Mouse (Mus musculus) embryo, embryonic 10.5 days (tissue): ENCODE results near the gene Cdk5.

ENCODE experiments used
- DNase-seq: peaks from one replicate; pipeline ENCODE4 v3.0.0-alpha.2; 2015; ENCODE audit warnings: low spot score

Cdk5 gene

DNA sequence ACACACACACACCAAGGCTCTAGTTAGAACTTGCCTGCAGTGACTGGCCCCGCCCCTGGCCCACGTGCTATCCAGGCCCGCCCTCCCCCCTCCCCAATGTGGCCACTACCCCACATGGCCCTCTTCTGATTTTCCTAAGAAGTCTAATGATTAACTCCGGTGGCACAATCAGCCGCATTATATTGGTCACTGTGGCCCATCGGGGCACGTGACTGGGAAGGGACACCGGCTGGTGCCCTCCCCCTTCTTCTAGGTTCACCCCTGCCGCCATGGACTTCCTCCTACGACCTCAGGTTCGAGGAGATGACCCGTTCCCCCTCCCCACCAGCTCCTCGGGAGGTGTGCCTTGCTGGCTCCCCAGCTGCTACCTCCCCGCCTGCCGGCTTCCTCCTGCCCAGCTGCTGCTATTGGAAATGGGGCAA lies 4.7 kb upstream of the Cdk5 start:
- DNase-seq: peak; percentile 59

DNA sequence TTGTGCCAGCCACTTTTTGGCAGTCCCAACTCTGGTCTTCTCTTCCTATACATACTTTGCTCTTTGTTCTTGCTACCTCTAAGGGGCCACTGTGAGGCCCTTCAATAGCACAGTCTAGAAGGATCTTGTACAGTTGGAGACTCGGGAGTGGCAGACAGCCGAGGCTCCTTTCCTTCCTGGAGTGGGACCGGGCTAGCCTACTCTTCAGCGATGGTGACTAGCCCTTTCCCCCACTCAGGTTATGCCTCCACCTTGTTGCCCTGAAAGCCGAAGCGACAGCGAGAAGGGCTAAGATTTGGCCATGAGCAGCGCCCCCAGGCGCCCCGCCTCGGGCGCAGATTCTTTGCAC lies 3.9 kb upstream of the Cdk5 start:
- DNase-seq: no peak

DNA sequence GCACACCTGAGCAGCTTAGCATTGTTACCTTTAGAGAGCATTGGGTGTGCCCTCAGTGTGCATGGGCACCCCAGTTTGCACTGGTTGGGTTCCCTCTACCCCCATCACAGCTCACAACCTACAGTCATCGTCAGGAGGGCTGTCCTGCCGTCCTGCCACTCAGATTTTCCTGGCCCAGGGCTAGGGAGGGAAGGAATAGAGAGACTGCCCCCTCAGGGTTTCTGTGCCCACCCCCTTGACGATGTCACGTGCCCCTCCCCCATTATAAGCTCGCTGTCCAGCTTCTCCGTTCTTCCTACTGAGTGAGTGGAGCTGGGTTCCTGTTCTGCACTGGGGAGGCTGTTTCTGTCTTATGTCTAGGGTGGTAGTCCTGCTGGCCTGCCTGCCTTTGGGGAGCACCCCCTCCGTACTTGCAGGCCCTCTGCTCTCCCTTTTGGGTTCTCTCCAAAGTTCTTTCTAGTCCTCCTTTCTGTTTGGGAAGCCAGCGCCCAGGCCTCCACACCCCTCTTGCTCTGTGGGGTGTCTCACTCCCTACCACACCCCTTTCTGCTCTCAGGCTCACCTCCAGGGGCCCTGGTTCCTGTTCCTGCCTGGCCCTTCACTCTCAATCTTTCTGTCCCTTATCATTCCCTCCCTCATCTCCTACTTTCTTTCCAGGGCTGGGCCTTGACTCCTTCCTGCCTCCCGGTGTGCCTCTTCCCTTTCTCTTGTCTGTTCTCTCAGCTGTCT lies 3.4 kb upstream of the Cdk5 start:
- DNase-seq: no peak

DNA sequence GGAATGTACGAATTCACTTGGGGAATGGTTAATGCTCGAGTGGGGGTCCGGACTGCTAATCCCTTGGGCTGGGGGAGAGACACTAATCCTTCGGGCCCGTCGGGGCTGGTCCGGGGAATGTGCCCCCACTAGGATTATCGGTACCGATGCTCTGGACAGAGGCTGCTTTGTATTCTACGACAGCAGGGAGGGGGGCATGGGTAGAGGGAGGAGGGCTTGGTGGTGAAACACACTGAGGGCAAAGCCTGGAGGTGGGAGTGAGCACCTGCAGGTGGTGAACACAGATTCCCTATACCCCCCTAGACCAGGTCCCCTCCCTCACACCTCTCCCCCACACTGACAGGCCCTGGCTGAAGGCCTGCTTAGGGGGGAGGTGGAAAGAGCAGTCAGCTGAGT lies 2.7 kb upstream of the Cdk5 start:
- DNase-seq: peak; percentile 26

DNA sequence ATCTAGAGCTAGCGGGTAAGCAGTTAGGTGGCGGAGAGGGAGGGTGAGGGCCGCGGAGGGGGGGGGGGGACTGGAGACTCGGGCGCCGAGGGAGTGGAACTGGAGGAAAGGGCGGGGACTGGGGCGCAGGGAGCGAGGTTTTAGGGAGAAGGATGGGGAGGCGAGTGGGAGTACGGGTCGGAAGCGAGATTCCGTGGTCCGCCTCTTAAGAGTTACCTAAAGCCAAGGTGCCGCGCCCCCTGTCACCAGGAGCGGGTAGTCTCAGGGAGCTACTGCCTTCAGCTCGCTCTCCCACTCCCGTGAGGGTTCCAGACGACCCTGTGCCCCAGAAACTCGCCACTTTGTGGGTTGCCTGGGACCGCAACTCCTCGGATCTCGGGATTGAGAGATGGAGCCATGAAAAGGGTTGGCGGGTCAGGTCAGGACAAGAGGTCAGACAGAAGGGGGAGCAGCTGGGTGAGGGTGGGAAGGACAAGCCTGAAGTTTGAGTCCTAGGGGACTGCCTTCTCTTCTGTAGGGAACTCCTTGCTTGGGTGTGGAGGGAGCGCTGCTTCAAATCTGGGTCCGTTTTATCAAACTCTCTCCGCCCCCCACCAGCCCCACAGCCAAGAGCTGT lies 2.2 kb upstream of the Cdk5 start:
- peak; percentile 75 for DNase-seq

DNA sequence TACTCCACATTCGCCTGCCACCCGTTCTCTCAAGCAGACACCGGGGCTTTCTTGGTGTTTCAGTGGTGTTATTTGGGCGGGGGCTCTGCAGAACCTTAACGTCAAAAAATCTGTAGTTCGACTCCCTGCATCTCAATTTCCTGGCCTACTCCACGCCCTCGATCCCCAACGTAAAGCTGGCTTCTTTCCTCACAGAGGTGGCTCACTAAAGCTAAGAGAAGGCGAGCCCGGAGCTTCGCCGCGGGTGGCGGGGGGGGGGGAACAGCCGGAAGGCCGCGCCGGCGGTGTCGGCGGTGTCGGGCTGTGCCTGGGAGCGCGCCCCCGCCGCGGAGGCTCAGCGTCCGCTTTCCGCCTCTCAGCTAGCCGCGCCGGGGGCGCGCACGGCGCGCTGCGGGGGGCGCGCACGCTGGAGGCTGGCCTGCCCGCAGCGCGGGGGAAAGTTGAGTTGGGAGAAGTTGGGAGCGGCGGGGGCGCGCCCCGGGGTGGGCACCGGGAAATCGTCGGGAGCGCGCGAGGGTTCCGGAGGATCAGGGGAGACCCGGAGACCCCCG lies 1.6 kb upstream of the Cdk5 start:
- peak; percentile 91 for DNase-seq

DNA sequence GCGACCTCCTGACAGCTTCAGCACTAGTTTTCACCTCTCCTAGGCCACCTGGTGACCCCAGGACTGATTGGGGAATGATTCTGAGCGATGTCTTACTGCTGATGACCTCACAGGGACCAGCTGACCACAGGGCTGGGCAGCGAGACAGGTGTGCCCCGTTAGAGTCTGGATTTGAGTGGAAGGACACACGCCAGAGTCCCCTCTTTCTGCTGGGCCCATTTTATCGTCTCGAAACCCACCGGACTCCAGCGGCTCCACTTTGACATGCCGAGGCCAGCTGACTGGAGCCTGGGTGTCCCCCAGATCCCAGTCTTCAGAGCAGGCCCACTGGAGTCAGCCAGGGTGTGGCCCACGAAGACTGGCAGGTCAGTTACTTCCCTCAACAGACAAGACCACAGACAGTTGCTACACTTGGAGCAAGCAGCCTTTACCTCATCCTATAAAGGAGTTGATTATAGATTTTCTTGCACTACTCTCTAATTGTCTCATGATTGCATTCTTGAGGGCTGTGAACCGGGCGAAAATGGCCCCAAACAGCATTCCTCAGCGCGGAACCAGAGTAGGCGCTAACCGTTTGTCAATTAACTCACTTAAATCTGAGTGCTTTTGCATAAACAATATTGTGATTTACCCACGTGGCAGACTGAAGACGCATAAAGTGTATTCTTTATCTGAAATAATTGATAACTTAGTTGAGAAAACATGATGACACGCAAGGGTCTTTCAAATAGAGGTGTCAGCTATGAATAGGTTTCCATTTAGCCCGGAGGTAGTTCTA lies 863 bp upstream of the Cdk5 start:
- peak; percentile 22 for DNase-seq

DNA sequence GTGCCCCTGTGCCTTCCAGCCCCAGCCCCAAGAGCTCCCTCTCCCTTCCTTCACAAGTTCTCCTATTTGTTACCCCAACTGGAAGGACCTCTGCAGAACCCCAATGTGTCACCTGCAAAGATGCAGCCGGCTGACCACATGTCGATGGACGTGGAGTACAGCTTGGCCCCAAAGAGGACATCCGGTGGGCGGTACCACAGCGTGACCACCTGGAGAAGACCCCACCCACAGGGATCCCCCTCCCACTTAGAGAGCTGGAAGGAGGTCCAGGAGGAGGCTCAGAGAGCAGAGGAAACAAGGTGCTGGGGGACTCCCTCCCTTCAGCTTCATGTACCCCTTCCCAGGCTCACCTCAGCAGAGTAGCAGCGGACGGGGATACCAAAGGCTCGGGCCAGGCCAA lies 2.9 kb downstream of the Cdk5 start:
- no peak for DNase-seq

DNA sequence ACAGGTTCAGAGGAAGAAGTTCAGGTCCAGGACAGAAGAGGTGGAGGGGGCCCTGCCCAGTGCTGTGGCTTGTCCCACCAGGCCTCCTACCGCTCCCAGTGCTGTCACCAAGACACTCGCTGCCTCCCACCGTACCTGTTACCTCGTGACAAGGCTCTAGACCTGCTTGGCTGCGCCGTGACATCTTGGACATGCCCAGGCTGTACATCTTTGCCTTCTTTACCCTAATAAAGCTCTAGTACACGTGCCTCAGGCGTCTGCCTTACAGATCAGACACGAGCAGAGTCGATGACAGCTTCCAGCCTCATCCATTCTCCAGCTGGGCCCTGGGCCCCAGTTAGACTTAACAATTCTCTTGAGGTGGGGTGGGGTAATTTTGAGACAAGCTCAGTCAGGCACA lies 5.7 kb downstream of the Cdk5 start:
- DNase-seq: no peak

DNA sequence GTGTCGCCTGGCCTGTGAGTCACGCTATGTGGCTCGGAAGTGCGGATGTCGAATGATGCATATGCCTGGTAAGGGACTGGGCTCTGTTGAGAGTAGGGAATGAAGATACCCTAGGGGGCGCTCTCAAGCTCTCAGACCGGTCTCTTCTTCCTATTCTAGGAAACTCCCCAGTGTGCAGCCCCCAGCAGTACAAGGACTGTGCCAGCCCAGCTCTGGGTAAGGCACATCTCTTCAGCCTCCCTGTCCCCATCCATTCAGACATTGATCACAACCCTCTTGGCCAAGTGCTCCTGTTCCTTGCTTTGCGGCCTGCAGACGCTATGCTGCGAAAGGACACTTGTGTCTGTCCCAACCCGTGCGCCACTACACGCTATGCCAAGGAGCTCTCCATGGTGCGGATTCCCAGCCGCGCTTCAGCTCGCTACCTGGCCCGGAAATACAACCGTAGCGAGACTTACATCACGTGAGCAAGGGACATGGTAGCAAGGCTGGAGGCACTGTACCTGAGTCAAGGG lies 7.1 kb downstream of the Cdk5 start:
- DNase-seq: peak; percentile 84

DNA sequence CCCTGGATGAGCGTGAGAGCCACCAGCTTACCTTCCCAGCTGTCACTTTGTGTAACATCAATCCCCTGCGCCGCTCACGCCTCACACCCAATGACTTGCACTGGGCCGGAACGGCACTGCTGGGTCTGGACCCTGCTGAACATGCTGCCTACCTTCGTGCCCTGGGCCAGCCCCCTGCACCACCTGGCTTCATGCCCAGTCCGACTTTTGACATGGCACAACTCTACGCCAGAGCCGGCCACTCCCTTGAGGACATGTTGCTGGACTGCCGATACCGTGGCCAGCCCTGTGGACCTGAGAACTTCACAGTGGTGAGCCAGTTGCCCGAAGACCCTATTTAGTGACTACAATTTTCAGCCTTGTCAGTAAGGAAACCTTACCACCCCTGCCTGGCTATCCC lies 9.4 kb downstream of the Cdk5 start:
- no peak for DNase-seq

DNA sequence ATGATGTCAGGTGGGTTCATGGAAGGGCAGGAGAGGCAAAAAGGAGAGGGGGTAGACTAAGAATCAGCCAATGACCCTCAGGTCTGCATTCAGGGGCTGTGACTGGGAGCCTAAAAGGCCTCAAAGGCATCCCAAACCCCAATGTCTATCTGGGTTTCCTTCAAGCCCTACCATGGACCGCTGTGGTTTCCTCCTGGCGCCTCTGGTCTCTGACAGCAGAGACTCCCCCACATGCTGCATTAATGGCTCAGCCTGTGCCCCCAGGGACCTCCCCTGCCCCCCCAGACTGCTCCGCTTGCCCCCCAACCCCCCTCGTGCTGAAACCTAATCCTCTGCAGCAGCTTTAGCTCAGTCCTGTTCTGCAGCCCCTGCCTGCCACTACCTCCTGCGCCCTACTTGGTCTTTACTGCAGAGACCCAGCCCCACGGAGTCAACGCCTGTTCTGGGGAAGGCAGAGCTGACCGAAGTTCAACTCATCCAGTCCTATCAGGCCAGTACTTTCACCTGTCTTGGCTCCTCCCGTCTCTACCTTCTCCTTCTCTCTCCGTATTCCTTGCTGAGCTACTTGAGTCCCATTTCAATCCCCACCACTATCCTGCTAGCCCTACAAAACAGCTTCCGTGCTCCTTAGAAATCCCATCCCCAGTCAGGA lies 10.2 kb downstream of the Cdk5 start, which contains the start of gene Asic3:
TSS of gene Asic3 (plus strand) at position 351 of the 652 bp plus-strand sequence.
- no peak for DNase-seq

DNA sequence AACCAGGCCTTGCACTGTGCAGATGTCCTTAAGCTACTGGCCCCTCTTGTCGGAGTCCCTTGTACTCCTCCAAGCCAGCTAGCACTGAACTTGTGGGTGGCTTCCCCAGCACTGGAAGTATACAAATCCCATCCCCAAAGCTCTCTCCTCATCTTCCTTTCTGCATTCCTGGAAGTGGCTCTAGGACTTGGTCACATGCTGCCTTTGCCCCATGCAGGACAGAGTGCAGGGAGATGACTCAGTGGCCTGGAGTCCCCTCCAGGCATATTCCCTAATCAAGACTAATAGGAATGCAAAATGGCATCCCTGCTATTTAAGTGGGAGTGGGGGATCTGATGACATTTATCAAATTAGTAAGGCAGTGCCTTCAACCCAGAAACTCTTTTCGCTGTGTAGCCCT lies 11.3 kb downstream of the Cdk5 start:
- DNase-seq: no peak

DNA sequence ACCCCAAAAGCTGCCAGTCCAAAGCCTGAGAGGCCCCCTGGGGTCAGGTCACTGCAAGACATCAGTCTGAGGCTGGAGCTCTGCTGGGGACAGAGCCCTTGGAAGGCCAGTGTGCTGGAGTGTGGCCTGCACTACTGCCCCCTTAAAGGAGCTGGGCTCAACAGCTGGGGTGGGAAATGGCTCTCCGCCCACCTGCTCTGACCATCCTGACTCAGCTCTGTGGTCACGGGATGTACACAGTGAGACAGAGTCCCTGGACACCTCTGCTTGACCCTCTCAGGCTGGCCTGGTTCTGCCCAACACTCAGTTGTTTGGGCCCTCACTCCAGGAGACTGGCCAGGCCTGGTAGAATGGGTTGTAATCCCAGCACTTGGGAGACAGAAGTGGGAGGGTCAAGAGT lies 13.9 kb downstream of the Cdk5 start:
- no peak for DNase-seq

DNA sequence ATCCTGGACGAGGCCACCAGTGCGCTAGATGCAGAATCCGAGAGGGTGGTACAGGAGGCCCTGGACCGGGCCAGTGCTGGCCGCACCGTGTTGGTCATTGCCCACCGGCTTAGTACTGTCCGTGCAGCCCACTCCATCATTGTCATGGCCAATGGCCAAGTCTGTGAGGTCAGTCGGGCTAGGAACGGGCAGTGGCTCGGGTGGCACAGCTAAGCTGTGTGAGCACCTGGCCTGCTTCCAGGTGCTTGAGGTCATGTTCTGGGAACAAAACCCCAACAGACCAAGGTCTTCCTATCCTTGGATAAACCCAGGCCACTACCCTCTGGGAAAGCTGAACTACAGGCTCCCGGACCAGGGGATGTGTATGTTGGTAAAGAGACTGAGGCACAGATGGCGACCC lies 14.7 kb downstream of the Cdk5 start:
- DNase-seq: no peak

DNA sequence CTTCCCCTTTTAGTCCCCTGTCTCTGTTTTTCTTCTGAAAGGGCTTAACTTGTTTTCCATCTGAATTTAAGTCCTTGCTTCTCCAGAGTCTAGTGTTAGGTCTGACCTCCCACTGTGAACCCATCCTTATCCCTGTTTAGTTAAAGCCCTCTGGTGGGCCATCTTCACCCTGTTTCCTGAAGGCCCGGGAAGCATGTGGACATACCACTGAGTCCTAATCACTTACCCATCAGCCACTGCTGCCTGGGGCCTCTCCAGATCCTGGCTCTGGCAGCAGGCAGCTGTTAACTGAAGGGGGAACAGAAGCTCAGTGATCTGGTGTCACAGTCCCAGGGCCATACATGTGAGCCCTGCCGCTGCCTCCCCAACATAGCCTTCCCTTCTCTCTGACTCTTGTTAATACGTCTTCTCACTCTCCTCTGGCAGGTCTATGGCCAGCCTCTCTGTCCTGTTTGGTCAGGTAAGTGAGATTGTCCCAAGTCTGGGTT lies 17.9 kb downstream of the Cdk5 start:
- DNase-seq: no peak

DNA sequence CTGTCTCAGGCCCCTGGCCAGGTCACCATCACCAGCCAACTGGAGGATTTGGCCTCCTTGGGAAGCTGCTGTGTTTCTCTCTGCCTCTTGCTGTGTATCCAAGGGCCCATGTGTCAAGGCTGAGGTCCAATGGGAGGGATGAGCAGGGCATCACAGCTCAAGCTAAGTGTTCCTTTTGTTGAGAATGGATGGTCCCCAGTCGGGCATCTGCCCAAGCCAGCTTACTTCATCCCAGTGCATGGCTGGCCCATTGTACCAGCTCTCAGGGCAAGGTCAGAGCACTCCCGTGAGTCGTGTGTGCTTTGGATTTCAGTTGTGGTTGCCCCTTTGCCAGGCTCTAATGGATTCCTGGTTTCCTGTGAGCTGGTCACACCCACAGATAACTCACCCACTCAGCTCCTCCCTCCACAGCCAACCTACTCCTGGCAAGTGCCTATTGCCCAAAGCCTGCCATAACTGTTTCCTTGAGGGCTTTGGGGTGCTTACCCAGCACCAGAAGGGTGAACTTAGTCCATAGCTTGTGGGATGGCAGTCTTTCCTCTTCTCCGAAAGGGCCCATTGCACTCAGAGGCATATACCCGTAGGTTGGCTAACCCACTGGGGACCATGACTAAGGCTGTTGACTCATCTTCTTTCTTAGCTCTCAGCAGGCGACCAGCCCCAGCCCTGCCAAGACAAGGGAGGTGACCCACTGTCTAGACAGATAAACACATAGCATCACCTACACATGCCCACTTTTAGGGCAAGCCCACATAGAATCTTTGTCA lies 18.6 kb downstream of the Cdk5 start:
- DNase-seq: no peak

DNA sequence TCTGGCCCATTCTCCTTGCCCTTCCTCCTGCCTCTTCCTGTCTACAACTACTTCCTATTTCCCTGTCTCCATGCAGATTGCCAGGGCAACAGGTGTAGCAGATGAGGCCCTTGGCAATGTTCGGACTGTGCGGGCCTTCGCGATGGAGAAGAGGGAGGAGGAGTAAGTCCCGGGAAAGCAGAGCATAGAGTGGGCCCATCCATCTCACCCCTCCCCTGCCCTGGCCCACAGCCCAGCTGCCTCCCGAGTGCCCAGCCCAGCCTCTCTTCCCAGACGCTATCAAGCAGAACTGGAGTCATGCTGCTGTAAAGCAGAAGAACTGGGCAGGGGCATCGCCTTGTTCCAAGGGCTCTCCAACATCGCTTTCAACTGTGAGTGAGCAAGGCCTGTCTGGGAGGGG lies 21.4 kb downstream of the Cdk5 start:
- DNase-seq: no peak

DNA sequence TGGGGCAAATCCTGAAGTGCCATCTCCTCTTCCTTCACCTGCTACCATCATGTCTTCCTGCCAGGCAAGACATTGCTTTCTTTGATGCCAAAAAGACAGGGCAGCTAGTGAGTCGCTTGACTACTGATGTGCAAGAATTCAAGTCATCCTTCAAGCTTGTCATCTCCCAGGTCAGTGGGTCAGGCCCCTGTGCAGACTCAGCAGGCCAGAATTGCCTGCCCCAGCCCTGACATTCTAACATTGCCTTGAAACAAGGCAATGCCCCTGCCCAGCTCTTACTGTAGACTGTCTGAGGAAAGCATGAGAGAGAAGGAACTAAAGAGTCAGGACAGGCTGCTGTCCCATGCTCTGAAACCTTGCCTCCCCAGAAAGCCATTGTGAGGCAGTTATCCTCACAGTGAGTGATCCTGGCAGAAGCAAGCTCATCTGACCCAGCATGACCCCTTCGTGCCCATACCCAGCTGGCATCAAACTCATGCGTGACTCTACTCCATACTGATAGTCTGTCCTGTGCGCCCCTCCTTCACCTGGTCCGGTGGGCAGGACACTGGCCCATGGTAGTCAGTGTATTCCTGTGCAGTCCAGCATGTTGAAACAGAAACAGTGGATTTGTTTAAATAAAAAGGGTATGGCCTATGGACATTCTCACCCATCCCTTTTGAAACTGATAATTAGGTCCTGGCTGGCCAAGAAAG lies 22.3 kb downstream of the Cdk5 start:
- DNase-seq: no peak

DNA sequence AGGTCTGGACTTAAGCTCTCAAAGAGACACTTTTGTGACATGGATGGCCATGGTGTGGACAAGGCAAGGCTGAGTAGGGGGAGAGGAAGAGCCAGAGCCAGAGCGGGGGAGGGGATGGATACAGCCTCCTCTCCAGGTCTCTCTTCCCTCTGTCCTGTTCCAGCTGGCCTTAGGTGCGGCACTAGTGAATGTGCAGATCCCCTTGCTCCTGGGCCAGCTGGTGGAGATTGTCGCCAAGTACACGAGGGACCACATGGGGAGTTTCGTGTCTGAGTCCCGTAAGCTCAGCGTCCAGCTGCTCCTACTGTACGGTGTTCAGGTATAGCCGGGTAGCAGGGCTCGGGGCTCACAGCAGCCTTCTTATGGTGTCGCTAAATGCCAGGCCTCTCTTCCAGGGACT lies 23.0 kb downstream of the Cdk5 start:
- DNase-seq: no peak

DNA sequence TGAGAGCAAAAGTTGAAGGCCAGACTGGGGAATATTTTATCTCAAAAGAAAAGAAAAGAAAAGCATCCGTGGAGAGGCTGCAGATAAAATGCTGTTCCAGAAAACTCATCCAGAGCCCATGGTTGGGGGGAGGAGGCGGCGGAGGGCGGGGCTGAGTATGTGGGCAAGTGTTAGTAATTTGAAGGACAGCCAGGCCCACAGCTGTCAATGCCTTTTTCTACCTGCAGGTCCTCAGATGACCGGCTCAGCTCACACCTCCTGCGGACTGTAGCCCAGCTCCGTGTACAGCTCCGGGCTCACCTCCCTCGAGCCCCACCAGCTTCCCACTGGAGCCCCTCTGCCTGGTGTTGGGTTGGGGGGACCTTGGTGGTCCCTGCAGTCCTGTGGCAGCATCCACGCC lies 23.6 kb downstream of the Cdk5 start:
- DNase-seq: no peak
